Mouse (Mus musculus) kidney, postnatal 0 days (tissue): Measurements from ENCODE around the gene Cabp2. TPM values are rescaled to one million over a fixed set of nuclear protein-coding genes. Genes with fewer than 3 reads are reported as not detected.
"Not testable (repeated sequence)": the region's sequence is repeated elsewhere in the genome, so short reads cannot be mapped to it uniquely, and the experiment has no call there.

Experiments
- ATAC-seq: fragments of 200-750 bp; cut with Nextera tagmentation; replicated peaks from 2 replicates; pipeline ENCODE4 v1.8.0; 2017; ENCODE audit warnings: low read depth, moderate number of reproducible peaks, moderate TSS enrichment, moderate library complexity; ENCODE audit not compliant: low FRiP score
- DNase-seq: peaks from one replicate; pipeline ENCODE4 v3.0.0-alpha.2; 2016; ENCODE audit warnings: low spot score
- H3K27ac ChIP-seq: fragments of 300-500 bp; sonication (generic); 2 replicates; pipeline ENCODE4 v1.5.1; 2014; ENCODE audit warnings: mild to moderate bottlenecking
- H3K27me3 ChIP-seq: fragments of 300-500 bp; sonication (generic); 2 replicates; pipeline ENCODE4 v1.6.1; 2014; ENCODE audit warnings: low read length, mixed read lengths; ENCODE audit not compliant: insufficient read depth
- H3K36me3 ChIP-seq: fragments of 300-500 bp; sonication (generic); 2 replicates; pipeline ENCODE4 v1.6.1; 2014; ENCODE audit warnings: low read length, mixed read lengths; ENCODE audit not compliant: insufficient read depth
- H3K4me1 ChIP-seq: fragments of 300-500 bp; sonication (generic); replicated peaks from 2 replicates; pipeline ENCODE4 v1.6.1; 2014; ENCODE audit warnings: antibody characterized with exemption, low read length, mixed read lengths; ENCODE audit not compliant: insufficient read depth
- H3K4me2 ChIP-seq: fragments of 300-500 bp; sonication (generic); 2 replicates; pipeline ENCODE4 v1.6.1; 2014; ENCODE audit warnings: mild to moderate bottlenecking, low read length, moderate library complexity, mixed read lengths
- H3K4me3 ChIP-seq: fragments of 300-500 bp; sonication (generic); replicated peaks from 2 replicates; pipeline ENCODE4 v1.5.1; 2014; ENCODE audit warnings: low read depth, low read length
- H3K9ac ChIP-seq: fragments of 300-500 bp; sonication (generic); 2 replicates; pipeline ENCODE4 v1.6.1; 2014; ENCODE audit warnings: low read depth, low read length
- H3K9me3 ChIP-seq: fragments of 300-500 bp; sonication (generic); replicated peaks from 2 replicates; pipeline ENCODE4 v1.6.1; 2016; ENCODE audit warnings: low read length, inconsistent platforms, mixed read lengths
- CTCF ChIP-seq: IDR thresholded peaks from 2 replicates; pipeline ENCODE4 v1.5.1; 2016; ENCODE audit warnings: antibody characterized with exemption, low read depth, mild to moderate bottlenecking, moderate library complexity
- WGBS: fragments of 180-500 bp; shearing (Covaris S2); extraction: QIAGEN DNeasy Blood & Tissue Kit; methylation state at CpG from one replicate; pipeline ENCODE4 v1.1.7; 2014; 5-methylcytosine and 5-hydroxymethylcytosine counted together
- polyA plus RNA-seq: library from polyadenylated mRNA; unstranded; fragments of >200 nt; fragmentation: Nextera tagmentation; extraction: Ambion mirVana; gene quantifications from 2 replicates; pipeline ENCODE4 v1.2.1, GENCODE M21; 2015

Cabp2 gene
- polyA plus RNA-seq, 1 experiment from 2014 or later = 2.4 TPM

DNA sequence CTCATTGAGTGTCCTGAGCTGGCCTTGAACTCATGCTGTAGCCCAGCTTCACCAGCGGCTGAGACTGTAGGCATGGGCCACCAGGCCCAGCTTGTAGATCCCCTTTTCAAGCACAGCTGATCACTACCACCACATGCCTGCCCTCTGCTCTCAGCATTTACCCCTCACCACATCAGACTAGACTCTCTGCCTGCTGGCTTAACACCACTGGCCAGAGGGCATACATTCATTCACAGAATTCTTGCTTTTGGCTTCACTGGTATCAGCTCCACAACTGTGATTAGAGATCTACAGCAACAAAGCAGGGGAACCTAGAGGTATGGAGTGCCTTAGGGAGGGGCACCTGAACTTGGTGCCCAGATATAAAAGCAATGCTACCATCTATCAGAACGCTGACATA lies 39.1 kb downstream of the Cabp2 start:
- ATAC-seq = no peak
- Histone ChIP-seq H3K27me3 (no peaks in the 10 kb centered on the region), H3K27ac (no peak overlapping the region), H3K9me3 (no peaks in the 10 kb centered on the region), H3K4me1 (peaks cover 9% of the 10 kb centered on the region; the same call in 1 of the 2 replicates), H3K36me3 (peaks cover 5% of the 10 kb centered on the region), H3K4me3 (no peak overlapping the region), H3K9ac (0 out of 2 replicates have a peak overlapping the region, but pooled peaks have one; percentile 15), H3K4me2 (peak overlapping the region; percentile 58; the same call in 1 of the 2 replicates)
- no peak for DNase-seq
- TF ChIP-seq CTCF = no peak
- 98% methylated on average over 2 of the region's 2 CpGs for WGBS

DNA sequence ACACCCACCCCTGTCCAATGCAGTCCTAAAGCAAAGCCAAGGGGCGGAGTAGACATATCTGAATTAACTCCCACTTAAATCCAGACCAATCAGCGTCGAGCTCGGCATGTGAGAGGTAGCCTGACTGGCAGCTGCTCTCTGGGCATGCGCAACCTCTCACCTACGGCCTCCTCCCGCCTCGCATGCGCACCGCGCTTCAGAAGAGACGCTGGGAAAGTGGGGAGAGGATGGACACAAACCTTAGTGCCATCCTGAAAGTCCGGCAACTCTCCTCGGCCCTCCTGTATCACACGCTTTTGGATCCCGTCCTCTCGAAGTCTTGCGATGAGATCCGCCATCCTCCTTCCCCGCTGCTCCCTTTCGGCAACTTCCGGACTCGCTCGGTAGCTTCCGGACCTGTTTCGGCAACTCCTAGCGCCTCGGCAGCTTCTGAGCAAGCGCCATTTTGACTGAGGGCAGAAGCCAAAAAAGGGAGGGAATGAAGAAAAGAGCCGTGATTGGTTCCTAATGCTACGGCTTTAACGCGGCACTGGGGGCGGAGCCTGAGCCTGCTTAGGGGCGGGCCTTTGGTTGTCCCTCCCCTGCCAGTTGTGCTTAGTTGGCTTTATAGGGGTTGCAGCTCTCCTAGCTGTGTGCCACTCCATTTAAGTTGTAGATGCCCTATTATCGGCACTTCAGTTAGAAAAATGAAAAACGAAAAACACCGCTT lies 39.9 kb downstream of the Cabp2 start:
- Histone ChIP-seq H3K36me3 (no peaks in the 10 kb centered on the region; the same call in 1 of the 2 replicates), H3K4me1 (peaks cover 11% of the 10 kb centered on the region), H3K27ac (peak overlapping the region; percentile 86), H3K9ac (peak overlapping the region; percentile 56), H3K4me2 (peak overlapping the region; percentile 58), H3K27me3 (no peaks in the 10 kb centered on the region), H3K9me3 (no peaks in the 10 kb centered on the region), H3K4me3 (peak overlapping the region; percentile 40)
- 4% methylated on average over 38 of the region's 38 CpGs for WGBS
- peak; percentile 70 for ATAC-seq
- no peak for TF ChIP-seq CTCF
- DNase-seq = peak; percentile 100

DNA sequence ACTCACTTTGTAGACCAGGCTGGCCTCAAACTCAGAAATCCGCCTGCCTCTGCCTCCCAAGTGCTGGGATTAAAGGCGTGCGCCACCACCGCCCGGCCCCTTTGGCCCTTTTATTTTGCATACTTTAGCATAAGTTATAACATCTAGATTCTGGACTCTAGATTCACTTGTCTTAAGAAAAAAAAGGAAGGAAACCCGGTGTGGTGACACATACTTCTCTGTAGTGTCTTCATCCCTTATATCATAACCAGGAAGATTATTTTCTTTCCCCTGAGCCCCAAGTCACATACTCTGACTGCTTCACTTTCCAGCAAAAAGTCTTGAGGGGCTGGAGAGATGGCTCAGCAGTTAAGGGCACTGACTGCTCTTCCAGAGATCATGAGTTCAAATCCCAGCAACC lies 40.5 kb downstream of the Cabp2 start:
- H3K27ac ChIP-seq, H3K9me3 ChIP-seq, H3K27me3 ChIP-seq, ATAC-seq, H3K4me2 ChIP-seq, H3K9ac ChIP-seq, H3K36me3 ChIP-seq, DNase-seq, H3K4me3 ChIP-seq: not testable (repeated sequence)
- WGBS = 51% methylated on average over 6 of the region's 6 CpGs
- peaks cover 17% of the 10 kb centered on the region for H3K4me1 ChIP-seq

DNA sequence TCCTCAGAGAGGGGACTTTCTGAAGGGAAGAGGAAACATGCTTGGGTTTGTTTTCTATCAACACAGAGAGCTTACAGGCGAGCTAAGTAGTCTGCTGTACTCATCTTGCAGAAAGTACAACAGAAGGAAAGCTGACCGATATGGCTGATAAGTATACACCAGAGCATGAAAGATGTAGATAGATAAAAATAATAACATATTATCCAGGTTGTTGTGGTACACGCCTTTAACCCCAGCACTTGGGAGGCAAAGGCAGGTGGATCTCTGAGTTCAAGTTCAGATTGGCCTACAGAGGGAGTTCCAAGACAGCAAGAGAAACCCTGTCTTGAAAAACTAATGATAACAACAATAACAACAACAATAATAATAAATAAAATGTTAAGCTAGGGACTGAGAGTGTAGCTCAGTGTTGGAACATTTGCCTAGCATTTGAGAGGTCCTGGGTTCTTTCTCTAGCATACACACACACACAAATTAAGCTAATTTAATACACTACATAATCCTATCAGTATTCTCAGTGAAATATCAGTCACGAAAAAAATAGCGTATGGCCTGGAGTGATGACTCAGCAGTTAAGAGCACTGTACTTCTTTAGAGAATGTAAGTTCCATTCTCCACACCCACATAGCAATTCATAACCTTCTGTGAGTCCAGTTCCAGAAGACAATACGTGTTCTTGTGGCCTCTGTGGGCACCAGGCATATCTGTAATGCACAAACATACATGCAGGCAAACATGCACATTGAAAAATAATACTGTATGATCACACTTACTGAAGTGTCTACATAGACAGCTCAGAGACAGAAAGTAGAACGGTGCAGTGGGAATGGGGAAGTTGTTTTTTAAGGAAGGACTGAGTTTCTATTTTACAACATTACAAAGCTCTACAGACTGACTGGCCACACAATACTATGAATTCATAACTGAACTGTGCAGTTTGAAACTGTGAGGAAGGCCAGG lies 41.3 kb downstream of the Cabp2 start:
- Histone ChIP-seq H3K27ac (no peak overlapping the region), H3K27me3 (no peaks in the 10 kb centered on the region), H3K4me2 (no peak overlapping the region), H3K9me3 (no peaks in the 10 kb centered on the region), H3K4me3 (no peak overlapping the region), H3K9ac (no peak overlapping the region), H3K4me1 (peaks cover 22% of the 10 kb centered on the region), H3K36me3 (no peaks in the 10 kb centered on the region; the same call in 1 of the 2 replicates)
- ATAC-seq (no peak), DNase-seq (no peak)
- WGBS = 84% methylated on average over 7 of the region's 7 CpGs
- TF ChIP-seq CTCF = no peak

DNA sequence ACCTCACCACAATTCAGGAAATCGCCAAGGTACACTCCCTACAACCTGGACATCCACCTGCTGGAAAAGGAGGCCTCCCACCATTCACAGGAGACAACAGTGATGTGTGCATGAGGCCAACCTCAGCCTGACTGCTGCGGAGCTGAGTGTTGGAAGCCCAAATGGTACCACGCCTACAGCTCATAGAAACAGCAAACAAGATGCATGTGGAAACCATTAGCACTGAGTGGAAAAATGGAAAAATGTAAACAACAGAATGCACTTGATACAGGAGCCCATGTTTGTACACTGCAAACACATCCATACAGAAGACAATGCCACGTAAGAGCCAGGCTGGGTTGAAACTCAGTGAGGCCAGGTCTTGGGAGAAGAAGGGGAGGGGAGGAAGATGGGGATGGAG lies 43.1 kb downstream of the Cabp2 start:
- no peaks in the 10 kb centered on the region for H3K9me3 ChIP-seq
- no peak overlapping the region for H3K27ac ChIP-seq
- no peaks in the 10 kb centered on the region for H3K27me3 ChIP-seq
- H3K36me3 ChIP-seq = peaks cover 6% of the 10 kb centered on the region
- no peak for TF ChIP-seq CTCF
- no peak overlapping the region for H3K4me2 ChIP-seq
- peaks cover 22% of the 10 kb centered on the region for H3K4me1 ChIP-seq
- 72% methylated on average over 4 of the region's 4 CpGs for WGBS
- H3K9ac ChIP-seq = no peak overlapping the region
- no peak overlapping the region for H3K4me3 ChIP-seq
- DNase-seq (no peak), ATAC-seq (no peak)

DNA sequence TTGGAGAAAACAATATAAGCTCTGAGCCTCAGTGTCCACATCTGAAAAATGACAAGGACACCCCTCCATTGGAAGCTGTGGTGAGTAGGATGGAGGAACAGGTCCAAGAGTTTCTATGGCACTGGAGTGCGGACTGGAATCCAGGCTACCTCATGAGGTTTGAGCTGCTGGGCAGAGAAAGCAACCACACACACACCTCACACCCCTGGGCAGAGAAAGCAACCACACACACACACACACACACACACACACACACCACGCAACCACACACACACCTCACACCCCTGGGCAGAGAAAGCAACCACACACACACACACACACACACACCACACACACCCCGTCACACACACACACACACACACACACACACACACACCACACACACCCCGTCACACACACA lies 43.9 kb downstream of the Cabp2 start:
- Histone ChIP-seq H3K27ac (peak overlapping the region; percentile 54; the same call in 1 of the 2 replicates), H3K4me3 (peak overlapping the region; percentile 77), H3K4me2 (peak overlapping the region; percentile 84), H3K4me1 (peaks cover 21% of the 10 kb centered on the region), H3K9ac (peak overlapping the region; percentile 91), H3K36me3 (peaks cover 11% of the 10 kb centered on the region)
- not testable (repeated sequence) for H3K9me3 ChIP-seq, H3K27me3 ChIP-seq, DNase-seq
- ATAC-seq = peak; percentile 15; the same call in 1 of the 2 replicates
- 16% methylated on average over 2 of the region's 4 CpGs for WGBS
